Mouse (Mus musculus): ENCODE results near the gene Gpatch8.

DNA sequence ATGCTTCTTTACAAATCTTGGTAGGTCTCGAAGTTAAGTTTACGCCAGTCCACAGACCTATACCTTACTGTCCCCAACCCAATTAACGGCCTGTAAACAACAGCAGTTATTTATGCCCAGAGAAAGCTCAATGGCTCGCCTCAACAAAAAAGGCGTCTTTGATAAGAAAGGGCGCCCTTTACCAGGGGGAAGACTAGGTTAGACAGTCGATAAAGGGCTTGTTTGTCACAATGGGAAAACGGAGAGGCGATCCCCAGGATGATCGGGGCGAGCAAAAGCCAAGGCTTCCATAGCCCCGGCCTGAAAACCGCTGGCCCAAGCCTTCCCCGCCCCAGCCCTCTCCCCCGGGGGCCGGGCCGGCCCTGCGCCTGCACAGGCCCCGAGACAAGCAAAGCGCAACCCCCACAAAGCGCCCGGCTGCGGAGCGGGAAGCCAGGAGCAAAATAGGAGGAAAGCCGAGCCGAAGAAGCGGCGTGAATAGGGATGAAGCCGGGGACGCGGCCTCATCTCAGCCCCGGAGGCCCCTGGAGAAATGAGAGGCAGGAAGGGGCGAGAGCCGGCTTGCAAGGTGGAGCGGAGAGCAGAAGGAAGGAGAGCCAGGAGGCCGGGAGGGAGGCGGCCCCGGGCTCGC lies 677 bp downstream of the Gpatch8 start:
- TF ChIP-seq CTCF (IDR thresholded peaks at IDR 0.05; ENCODE audit: low read depth, low read length) (no peak), POLR2A (IDR thresholded peaks at IDR 0.05; ENCODE audit: insufficient read depth, low read length) (no peak)
